Mouse (Mus musculus) liver, embryonic 14.5 days (tissue): Measurements from ENCODE around the gene Bbip1. TPM values are rescaled to one million over a fixed set of nuclear protein-coding genes. Genes with fewer than 3 reads are reported as not detected.
"Not testable (repeated sequence)": the region's sequence is repeated elsewhere in the genome, so short reads cannot be mapped to it uniquely, and the experiment has no call there.

Source experiments
- ATAC-seq: fragments of 200-750 bp; cut with Nextera tagmentation; 2 replicates; pipeline ENCODE4 v1.8.0; 2017; ENCODE audit warnings: moderate number of reproducible peaks, mild to moderate bottlenecking, moderate library complexity; ENCODE audit not compliant: insufficient read depth
- DNase-seq, 3 experiments: peaks; one replicate each; pipeline ENCODE4 v3.0.0-alpha.2; 2012 to 2013; ENCODE audit warnings: low read depth in 3 of 3, low spot score in 3 of 3
- H3K27ac ChIP-seq: fragments of 300-500 bp; sonication (generic); 2 replicates; pipeline ENCODE4 v1.5.1; 2014; ENCODE audit warnings: moderate library complexity, mild to moderate bottlenecking, control low read depth, inconsistent platforms
- H3K27me3 ChIP-seq: fragments of 300-500 bp; sonication (generic); 2 replicates; pipeline ENCODE4 v1.6.1; 2014; ENCODE audit warnings: mild to moderate bottlenecking, low read length, moderate library complexity; ENCODE audit not compliant: control insufficient read depth, insufficient read depth
- H3K36me3 ChIP-seq: fragments of 300-500 bp; sonication (generic); replicated peaks from 2 replicates; pipeline ENCODE4 v1.6.1; 2014; ENCODE audit warnings: low read depth; ENCODE audit not compliant: control insufficient read depth, insufficient read depth
- H3K4me1 ChIP-seq, 2 experiments: fragments of 200-500 bp in 1 of 2; fragments of 300-500 bp in 1 of 2; sonication (generic) in 1 of 2; replicated peaks; 2 replicates each; pipeline ENCODE4 v1.6.1; 2012 to 2014; ENCODE audit warnings: antibody characterized with exemption in 1 of 2, inconsistent platforms in 1 of 2, low read length in 1 of 2; ENCODE audit not compliant: control insufficient read depth in 2 of 2, insufficient read depth in 2 of 2
- H3K4me2 ChIP-seq: fragments of 300-500 bp; sonication (generic); 2 replicates; pipeline ENCODE4 v1.6.1; 2014; ENCODE audit warnings: low read depth, mild to moderate bottlenecking, control low read depth, moderate library complexity
- H3K4me3 ChIP-seq, 2 experiments: fragments of 200-500 bp in 1 of 2; fragments of 300-500 bp in 1 of 2; sonication (generic) in 1 of 2; 2 replicates each; pipeline ENCODE4 v1.5.1; 2012 to 2014; ENCODE audit warnings: low read depth in 2 of 2, low read length in 2 of 2, mild to moderate bottlenecking in 2 of 2, control low read depth in 1 of 2, inconsistent platforms in 1 of 2, moderate library complexity in 1 of 2; ENCODE audit not compliant: insufficient read depth in 1 of 2
- H3K9ac ChIP-seq: fragments of 300-500 bp; sonication (generic); replicated peaks from 2 replicates; pipeline ENCODE4 v1.6.1; 2014; ENCODE audit warnings: mild to moderate bottlenecking, control low read depth, moderate library complexity
- H3K9me3 ChIP-seq: fragments of 300-500 bp; sonication (generic); 2 replicates; pipeline ENCODE4 v1.6.1; 2016; ENCODE audit warnings: low read length, mixed read lengths; ENCODE audit not compliant: control insufficient read depth
- CTCF ChIP-seq: IDR thresholded peaks from 2 replicates; pipeline ENCODE4 v1.5.1; 2016; ENCODE audit warnings: antibody characterized with exemption, low read depth, control low read depth
- EP300 ChIP-seq: IDR thresholded peaks from 2 replicates; pipeline ENCODE4 v1.6.1; 2016; ENCODE audit warnings: antibody characterized with exemption, low read depth
- WGBS: fragments of 180-500 bp; shearing (Covaris S2); extraction: QIAGEN DNeasy Blood & Tissue Kit; methylation state at CpG from one replicate; pipeline ENCODE4 v1.1.7; 2014; ENCODE audit not compliant: insufficient replicate concordance; 5-methylcytosine and 5-hydroxymethylcytosine counted together
- polyA plus RNA-seq, 2 experiments: library from polyadenylated mRNA; depleted of rRNA in 1 of 2; stranded (reverse) in 1 of 2; unstranded in 1 of 2; fragments of >200 nt; fragmentation: Nextera tagmentation in 1 of 2; extraction: Ambion mirVana in 1 of 2; gene quantifications; 2 replicates each; pipeline versions ENCODE4 v1.2.1 to v1.2.3; 2012 to 2014

Bbip1 gene
- polyA plus RNA-seq, 2 experiments, result 26.6 to 55.2 TPM

DNA sequence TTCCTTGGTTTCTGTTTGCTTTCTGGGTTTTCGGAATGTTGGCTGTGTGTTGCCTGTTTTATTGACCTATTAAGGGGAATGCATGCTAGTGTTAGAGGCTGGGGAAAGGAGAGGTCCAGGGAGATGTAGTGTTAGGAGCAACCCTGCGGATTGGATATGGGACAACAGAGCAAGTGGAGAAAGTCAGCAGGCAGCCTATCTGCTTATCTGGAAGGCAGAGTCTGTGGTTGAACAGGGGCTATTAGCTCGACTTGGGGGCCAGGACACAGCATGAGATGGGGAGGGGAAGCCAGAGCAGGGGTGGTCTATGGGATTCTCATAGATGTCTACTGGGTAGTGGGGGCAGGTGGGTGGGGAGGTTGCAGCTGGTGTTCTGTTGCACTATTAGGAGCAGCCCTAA is 37.6 kb upstream of the Bbip1 start:
- 29% methylated on average over 3 of the region's 3 CpGs for WGBS
- no peaks in the 10 kb centered on the region for H3K9me3 ChIP-seq
- TF ChIP-seq EP300 (no peak), CTCF (no peak)
- no peaks in the 10 kb centered on the region for H3K36me3 ChIP-seq
- H3K9ac ChIP-seq, result 0 out of 2 replicates have a peak overlapping the region, but pooled peaks have one; percentile 3
- no peaks in the 10 kb centered on the region for H3K27me3 ChIP-seq
- DNase-seq (no peak), ATAC-seq (peak; percentile 57)
- peaks cover 15 to 25% of the 10 kb centered on the region in 2 experiments for H3K4me1 ChIP-seq
- no peak overlapping the region for H3K4me3 ChIP-seq
- H3K27ac ChIP-seq, result no peak overlapping the region; the same call in 1 of the 2 replicates
- H3K4me2 ChIP-seq, result peak overlapping the region; percentile 28

GRCm38 (mm10) chr19:53973656-53974055 is 29.2 kb upstream of the Bbip1 start:
- H3K9me3 ChIP-seq, result no peaks in the 10 kb centered on the region
- no peaks in the 10 kb centered on the region for H3K36me3 ChIP-seq
- H3K4me3 ChIP-seq, result no peak overlapping the region
- no peak overlapping the region for H3K9ac ChIP-seq
- DNase-seq (no peak), ATAC-seq (no peak)
- no peak overlapping the region for H3K27ac ChIP-seq
- H3K4me1 ChIP-seq, result peaks cover 5 to 11% of the 10 kb centered on the region in 2 experiments; a peak in 3 of 4 replicates
- H3K4me2 ChIP-seq, result no peak overlapping the region
- H3K27me3 ChIP-seq, result no peaks in the 10 kb centered on the region
- TF ChIP-seq EP300, result no peak
- no peak for TF ChIP-seq CTCF
- WGBS, result 23% methylated on average over 1 of the region's 1 CpGs

DNA sequence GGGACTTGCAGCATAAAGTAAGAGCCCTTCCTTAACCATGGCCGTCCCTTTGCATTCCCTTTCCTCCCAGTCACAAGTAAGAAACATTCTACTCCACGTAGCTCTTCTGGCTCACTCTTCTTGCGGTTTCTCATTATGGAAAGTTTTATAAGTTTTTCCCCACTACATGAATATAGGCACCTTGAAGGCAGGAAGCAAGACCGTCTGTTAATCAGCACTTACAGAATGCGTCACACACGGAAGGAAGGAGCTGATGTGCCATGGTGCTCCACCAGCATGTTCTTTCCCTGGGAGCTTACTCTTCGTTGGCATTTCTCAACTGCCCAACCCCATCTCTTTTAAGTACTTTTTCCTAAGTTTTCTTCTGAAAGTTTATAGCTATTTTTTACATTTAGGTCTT is 27.5 kb upstream of the Bbip1 start:
- Histone ChIP-seq H3K4me3 (no peak overlapping the region), H3K9ac (no peak overlapping the region), H3K9me3 (no peaks in the 10 kb centered on the region), H3K4me2 (peak overlapping the region; percentile 31), H3K27ac (peak overlapping the region; percentile 35), H3K27me3 (no peaks in the 10 kb centered on the region), H3K4me1 (peaks cover 5 to 11% of the 10 kb centered on the region in 2 experiments; a peak in 3 of 4 replicates), H3K36me3 (no peaks in the 10 kb centered on the region)
- ATAC-seq (peak; percentile 57; the same call in 1 of the 2 replicates), DNase-seq (peak in 1 of 3 experiments; percentile 22)
- TF ChIP-seq EP300, result no peak
- TF ChIP-seq CTCF, result no peak
- 26% methylated on average over 7 of the region's 7 CpGs for WGBS

- H3K9me3 ChIP-seq, result no peaks in the 10 kb centered on the region
- ATAC-seq (no peak), DNase-seq (no peak)
- no peak overlapping the region for H3K4me2 ChIP-seq
- no peak overlapping the region for H3K27ac ChIP-seq
- TF ChIP-seq EP300 (no peak), CTCF (no peak)
- H3K9ac ChIP-seq, result no peak overlapping the region
- H3K4me1 ChIP-seq, result peaks cover 18 to 22% of the 10 kb centered on the region in 2 experiments
- H3K4me3 ChIP-seq, result no peak overlapping the region
- H3K27me3 ChIP-seq, result no peaks in the 10 kb centered on the region
- WGBS, result 69% methylated on average over 3 of the region's 3 CpGs
- H3K36me3 ChIP-seq, result no peaks in the 10 kb centered on the region
Observed at GRCm38 (mm10) chr19:53969226-53969625, 24.8 kb upstream of the Bbip1 start.

DNA sequence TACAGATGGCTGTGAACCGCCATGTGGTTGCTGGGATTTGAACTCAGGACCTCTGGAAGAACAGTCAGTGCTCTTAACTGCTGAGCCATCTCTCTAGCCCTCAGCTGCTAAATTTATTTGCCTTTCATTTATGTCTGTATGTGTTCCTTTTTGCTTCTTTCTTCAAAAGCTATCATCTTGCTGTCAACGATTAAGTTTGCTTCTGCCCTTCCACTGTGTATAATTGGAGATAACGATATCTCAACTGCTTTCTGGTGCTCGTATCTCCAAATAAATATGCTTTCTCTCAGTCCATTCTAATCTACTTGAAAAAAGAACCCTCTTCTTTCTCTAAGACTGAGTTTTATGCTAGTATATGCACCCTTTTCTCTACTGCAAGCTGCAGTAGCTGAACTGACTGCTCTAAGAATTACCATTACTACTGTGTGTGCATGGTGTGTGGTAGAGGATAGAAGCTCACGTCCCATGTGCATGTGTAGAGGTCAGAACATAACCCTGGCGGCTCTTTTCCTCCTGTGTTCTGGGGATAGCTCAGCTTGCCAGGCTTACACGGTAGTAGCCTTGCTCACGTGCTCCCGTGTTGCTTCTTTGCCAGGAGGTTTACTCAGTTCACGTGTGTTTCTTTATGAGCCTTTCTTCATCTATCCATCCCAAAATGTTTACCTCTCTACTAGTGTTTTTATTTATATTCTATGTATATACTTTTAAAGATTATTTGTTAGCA is 20.6 kb upstream of the Bbip1 start:
- Histone ChIP-seq H3K4me3 (no peak overlapping the region; a peak in 1 of 4 replicates), H3K4me1 (peaks cover 9 to 17% of the 10 kb centered on the region in 2 experiments), H3K27me3 (no peaks in the 10 kb centered on the region), H3K27ac (peak overlapping the region; percentile 82), H3K4me2 (peak overlapping the region; percentile 63), H3K36me3 (no peaks in the 10 kb centered on the region), H3K9ac (peak overlapping the region; percentile 50), H3K9me3 (no peaks in the 10 kb centered on the region)
- DNase-seq (peak in 2 of 3 experiments; percentile 45 to 50), ATAC-seq (peak; percentile 86)
- WGBS, result 24% methylated on average over 10 of the region's 10 CpGs
- TF ChIP-seq EP300 (peak; percentile 92), CTCF (no peak)

DNA sequence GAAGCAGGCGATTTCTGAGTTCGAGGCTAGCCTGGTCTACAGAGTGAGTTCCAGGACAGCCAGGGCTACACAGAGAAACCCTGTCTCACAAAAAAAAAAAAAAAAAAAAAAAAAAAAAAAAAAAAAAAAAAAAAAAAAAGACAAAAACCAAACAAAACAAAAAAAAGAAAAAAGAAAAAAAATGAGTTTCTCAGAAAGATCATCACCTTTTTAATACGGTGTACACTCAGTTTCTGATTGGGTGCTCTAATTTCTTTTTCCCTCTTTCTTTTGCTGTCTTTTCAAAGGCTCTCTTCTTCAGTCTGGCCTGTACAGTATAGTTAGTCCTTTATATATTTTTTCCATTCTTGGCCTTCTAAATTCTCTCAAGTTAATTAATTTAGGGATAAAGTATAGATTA is 19.9 kb upstream of the Bbip1 start:
- not testable (repeated sequence) for H3K27ac ChIP-seq, H3K4me3 ChIP-seq, H3K27me3 ChIP-seq, H3K4me2 ChIP-seq, DNase-seq, H3K9ac ChIP-seq, H3K36me3 ChIP-seq, H3K9me3 ChIP-seq, ATAC-seq
- H3K4me1 ChIP-seq, result peaks cover 9 to 17% of the 10 kb centered on the region in 2 experiments
- whole genome bisulfite sequencing, result 81% methylated on average over 3 of the region's 3 CpGs
